Mouse (Mus musculus) CD4-positive, CD25-positive, alpha-beta regulatory T cell (primary cell): ENCODE measurements around the gene Rab4b. TPM values are rescaled to one million over a fixed set of nuclear protein-coding genes. Genes with fewer than 3 reads are reported as not detected.

Experiments used
- polyA plus RNA-seq: library from polyadenylated mRNA; unstranded; fragments of 100-300 nt; shearing (Covaris generic); gene quantifications from one replicate; pipeline ENCODE4 v1.2.1, GENCODE M21; 2017

The Rab4b gene
- 160 TPM for polyA plus RNA-seq

DNA sequence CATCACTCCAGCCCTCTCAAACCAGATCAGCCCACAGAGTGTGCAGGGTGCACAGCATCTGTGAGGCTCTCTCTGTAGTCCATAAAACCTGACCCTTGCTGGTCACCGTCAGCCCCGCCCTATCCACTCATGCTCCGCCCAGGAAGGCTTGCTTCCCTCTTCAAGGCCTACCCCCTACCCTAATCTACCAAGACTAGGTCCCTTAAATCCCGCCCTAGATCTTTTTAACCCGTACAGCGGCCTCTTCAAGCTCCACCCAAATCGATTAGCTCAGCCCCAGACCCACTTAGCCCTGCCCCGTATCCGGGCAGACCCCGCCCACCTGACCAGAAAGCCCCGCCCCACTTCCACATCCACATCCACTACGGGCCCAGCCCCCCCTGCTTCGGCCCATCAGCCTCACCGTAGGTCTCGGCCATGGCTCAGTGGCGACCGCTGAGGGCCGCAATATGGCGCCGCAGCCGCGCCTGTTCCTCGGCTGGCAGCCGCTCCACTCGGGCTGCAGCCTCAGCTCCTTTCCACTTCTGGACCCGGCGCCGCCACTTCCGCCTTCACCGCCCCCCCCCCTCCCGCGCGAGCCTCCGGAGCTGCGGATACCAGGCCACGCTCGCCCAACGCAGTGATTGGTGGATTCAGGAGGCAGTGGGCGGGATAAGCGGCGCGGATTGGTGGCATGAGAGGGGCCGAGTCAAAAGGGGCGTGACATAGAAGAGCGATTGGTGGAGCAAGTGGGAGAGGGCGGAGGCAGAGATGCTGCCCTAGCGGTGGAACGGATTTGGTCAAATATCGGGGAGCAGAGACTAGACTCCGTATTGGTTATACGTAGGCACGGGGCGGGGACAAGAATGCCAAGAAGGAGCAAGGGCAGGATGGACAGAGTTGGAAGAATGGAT lies at the start of gene Rab4b:
Gene Rab4b, minus strand, starts transcription at position 573 of the 893 bp plus-strand sequence.

DNA sequence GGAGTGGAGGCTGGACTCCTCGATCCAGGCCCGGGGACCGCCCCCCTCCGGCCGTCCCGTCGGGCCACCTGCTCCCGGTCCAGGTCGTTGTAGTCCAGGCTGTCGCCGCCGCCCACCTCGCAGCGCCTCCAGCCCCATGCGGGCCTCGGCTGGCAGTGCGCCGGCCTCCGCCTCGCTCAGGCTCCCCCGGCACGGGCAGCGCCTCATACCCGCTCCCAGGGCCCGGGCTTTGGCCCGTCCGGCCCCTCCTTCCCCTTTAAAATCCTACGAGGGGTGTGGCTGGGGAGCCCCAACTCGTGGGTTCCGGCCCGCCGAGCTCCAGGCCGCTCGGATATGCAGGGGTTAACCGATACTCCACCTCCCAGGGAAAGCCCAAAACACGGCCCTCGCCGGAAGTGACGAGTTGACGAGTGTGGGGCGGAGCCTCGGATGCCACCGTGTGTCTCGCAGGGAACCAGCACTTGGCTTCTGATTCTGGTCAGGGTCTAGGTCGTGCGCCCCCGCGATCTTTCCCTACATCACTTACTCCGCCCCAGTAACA lies 49.7 kb upstream of the Rab4b start, which contains the start of gene Itpkc:
Gene Itpkc, minus strand, starts transcription at position 381 of the 541 bp plus-strand sequence.

DNA sequence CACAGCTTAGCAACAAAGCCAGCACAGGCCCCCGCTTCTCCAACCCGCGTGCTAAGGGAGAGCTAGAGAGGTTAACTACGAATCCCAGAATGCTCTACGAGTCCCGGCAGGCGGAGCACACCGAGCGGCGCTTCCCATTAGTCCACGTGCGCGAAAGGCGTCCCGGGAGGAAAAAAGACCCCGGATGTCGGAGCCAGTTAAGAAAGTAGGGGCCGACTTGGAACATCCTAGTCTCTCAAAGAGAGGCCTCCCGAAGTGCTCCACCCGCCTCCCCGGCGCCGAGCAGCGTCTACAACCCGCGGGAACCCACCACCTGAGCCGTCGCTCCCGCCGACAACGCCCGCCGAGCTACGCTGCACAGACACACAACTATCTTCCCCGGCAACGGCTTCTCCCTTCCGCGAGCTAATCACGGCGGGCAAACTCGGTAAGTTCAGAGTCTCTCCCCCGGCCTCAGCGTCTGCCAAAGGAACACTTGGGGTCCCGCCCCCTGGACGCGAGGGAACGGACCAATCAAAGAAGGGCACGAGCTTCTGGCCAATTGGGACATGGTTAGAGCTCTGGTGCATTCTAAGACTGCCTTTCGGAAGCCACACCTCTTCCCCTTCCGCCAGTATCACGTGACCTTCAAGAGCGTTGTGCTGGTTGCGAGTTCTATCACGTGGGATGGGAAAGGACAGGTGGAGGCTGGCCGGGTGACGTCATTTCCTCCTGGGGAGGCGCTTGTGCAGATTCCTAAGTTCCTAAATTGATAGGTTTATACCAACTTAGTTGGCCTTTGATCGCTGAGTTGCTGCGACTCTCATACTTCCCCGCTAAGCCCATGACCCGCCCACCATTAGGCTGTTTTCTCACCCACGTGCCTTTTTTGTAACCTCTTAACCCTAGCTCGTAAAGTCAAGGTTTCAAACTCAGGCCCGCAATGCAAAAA lies 17.2 kb upstream of the Rab4b start, which contains the start of the genes BC024978 and Snrpa:
Gene BC024978, plus strand, starts transcription at position 101 of the 931 bp plus-strand sequence.
Gene Snrpa, minus strand, starts transcription at position 591 of the 931 bp plus-strand sequence.

DNA sequence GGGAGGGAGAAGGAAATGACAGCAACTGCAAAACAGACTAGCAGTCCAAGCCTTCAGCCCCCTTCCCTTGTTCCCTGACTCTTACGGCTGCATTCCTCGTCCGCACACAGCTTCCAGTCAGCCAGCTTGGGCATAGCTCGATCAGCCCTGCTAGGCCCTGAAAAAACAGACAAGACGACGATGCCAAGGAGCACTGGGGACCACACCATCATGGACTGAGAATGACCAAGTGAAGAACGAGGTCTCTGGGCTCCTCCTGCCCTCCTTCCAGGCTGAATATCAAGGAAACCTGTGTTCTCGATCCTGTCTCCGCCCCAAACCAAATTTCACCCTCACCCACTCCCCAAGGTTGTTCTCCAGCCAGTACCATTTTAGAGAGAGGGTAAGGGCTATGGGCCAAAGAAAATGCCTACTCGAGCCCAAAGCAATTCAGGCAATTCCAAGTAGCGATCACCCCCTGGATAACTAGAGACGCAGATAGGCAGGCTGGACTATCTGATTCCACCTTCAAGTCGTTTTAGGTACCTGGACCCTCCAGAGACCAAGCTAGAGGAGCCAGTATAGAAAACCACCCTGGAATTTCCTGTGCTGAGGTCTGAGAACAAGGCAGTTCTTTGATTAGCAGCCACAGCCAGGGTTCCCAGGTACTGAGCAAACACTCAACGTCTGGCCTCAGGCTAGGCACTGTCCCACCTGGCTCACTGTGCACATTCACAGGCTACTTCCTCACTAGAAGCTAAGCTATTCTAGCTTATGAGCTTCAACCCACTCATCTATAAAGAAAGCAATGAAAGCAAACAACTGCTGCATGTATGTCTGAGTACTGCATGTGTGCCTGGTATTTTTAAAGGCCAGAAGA lies 2.4 kb upstream of the Rab4b start, which contains the start of the genes Gm21983 and Mia:
Gene Gm21983, minus strand, starts transcription at position 250 of the 859 bp plus-strand sequence.
Gene Mia, minus strand, starts transcription at position 321 of the 859 bp plus-strand sequence.

DNA sequence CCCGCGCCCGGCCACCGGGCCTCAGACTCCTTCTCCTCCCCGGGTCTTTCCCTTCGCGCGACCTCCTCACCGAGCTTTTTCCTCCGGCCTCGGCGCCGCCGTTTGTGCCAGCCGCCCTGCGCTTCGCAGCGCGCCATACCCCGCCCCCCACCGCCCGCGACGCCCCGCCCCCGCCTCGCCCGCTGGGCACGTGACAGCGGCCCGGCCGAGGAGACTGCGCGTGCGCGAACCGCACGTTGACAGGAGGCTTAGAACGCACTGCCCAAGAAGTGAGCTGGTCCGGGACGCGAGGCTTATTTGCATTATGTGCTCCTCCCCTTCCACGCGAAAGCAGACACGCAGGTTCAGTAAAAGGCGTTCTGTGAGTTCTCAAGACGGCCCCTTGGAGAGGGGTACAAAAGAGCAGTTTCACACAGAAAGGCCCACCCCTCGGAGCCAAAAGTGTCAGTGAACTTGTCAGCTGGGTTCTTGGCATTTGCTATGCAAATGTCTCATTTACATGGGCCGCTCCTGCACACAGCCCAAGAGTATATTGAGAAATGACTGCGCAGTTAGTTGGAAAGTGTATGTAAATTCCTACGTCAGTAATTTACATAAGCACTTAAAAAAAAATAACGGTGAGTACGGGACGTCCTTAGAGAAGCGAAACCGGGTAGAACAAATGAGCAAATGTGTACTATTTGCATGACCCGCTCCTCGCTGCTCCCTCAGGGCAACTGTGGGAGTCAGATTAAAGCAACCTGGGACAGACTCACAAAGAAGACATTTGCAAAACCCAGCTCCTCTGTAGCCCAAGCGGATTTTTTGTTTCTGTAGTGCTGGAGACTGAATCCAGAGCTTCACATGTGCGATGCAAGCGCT lies 11.9 kb downstream of the Rab4b start, which contains the start of gene Egln2:
Gene Egln2, minus strand, starts transcription at position 189 of the 861 bp plus-strand sequence.

DNA sequence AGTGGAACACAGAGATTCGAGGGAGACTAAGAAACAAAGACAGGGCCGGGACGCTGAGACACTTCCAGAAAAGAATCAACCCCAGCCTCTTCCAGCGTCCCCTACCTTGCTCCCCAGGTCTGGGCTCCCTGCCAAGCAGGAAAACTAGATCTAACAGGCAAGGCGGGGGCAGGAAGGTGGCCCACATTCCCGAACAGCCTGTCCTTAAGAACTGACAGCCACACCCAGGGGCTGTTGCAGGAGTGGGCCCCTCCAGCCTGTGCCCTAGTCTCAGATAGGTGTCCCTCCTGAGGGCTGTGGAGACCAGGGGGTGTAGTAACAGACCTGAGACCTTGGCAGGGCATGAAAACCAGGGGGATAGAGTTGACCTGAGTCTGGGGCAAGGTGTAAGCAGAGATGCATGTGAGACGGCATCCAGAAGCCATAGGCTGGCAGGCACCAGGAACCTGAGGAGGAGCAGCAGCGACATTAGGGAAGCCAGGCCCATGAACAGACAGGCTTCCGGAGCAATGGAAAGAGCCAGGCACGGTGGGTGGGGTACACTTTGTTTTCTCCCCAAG lies 25.4 kb downstream of the Rab4b start, which contains the start of gene Cyp2t4:
Gene Cyp2t4, plus strand, starts transcription at position 510 of the 560 bp plus-strand sequence.

DNA sequence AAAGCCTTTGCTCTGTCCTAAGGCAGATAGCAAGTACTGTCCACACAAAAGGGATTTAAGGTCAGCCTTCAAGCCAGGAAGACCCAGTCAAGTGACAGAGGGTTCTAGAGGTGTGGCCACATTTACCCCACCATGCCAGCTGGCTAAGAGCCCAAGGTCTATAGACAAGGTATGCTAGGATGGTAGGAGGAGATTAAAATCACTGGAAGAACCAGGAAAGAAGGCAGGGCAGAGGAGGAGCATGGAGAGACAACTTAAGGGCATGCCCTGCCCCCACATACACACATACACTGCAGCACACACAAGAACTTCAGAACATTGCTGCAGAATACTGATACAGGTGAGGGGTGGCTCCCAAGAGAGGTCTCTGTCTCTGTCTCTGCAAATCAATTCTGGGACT lies 59.0 kb downstream of the Rab4b start, which contains the start of gene Cyp2f2:
Gene Cyp2f2, plus strand, starts transcription at position 234 of the 400 bp plus-strand sequence.

Other genes with a start within 250 kb of the Rab4b start
- not detected for gene Cyp2a22, start 239.5 kb downstream of the Rab4b start, polyA plus RNA-seq
- not detected for gene Cyp2a12, start 149.8 kb downstream of the Rab4b start, polyA plus RNA-seq
- not detected for gene Cyp2f2, start 59.0 kb downstream of the Rab4b start, polyA plus RNA-seq
- gene Cyp2t4, start 25.2 kb downstream of the Rab4b start, polyA plus RNA-seq, result 0.12 TPM
- 75.4 TPM for gene Egln2, start 12.1 kb downstream of the Rab4b start, polyA plus RNA-seq
- 1.5 TPM for gene Gm21983, start 2.2 kb upstream of the Rab4b start, polyA plus RNA-seq
- not detected for gene Mia, start 2.3 kb upstream of the Rab4b start, polyA plus RNA-seq
- gene BC024978, start 16.9 kb upstream of the Rab4b start, polyA plus RNA-seq, result 1.3 TPM
- 105 TPM for gene Snrpa, start 17.4 kb upstream of the Rab4b start, polyA plus RNA-seq
- gene Itpkc, start 49.8 kb upstream of the Rab4b start, polyA plus RNA-seq, result 13.9 TPM
- 22.8 TPM for gene Coq8b, start 54.1 kb upstream of the Rab4b start, polyA plus RNA-seq
- gene Numbl, start 79.5 kb upstream of the Rab4b start, polyA plus RNA-seq, result 1.8 TPM
- 1.1 TPM for gene Ltbp4, start 158.8 kb upstream of the Rab4b start, polyA plus RNA-seq
- 78.9 TPM for gene Shkbp1, start 177.1 kb upstream of the Rab4b start, polyA plus RNA-seq
- gene Gm20479, start 178.5 kb upstream of the Rab4b start, polyA plus RNA-seq, result not detected